Mouse (Mus musculus): Measurements from ENCODE around the gene Snap47. TPM values are rescaled to one million over a fixed set of nuclear protein-coding genes. Genes with fewer than 3 reads are reported as not detected.

Snap47 gene
- total and polyA plus RNA-seq, 3 experiments = 95.9 to 102 (median 101) TPM

- H3K27ac ChIP-seq (ENCODE audit: insufficient read depth, low read depth) = no peak overlapping the region
- H3K4me3 ChIP-seq (replicated peaks in 1 of 3; ENCODE audit: low read depth in 2 of 3, low read length in 2 of 3, poor library complexity in 1 of 3) = no peak overlapping the region
- in situ Hi-C loops (cut with MboI; ENCODE audit: low pct_ligation_motif_present, low pct_unique_long_range_greater_than_20kb, low sequenced_read_pairs) = loop anchor here (5.0 kb wide), 1 partner anchor 44 kb away; no protein-coding TSS in a partner anchor
- TF ChIP-seq ELF1 (IDR thresholded peaks at IDR 0.05; ENCODE audit: low read depth, low read length) (no peak), ZMIZ1 (IDR thresholded peaks at IDR 0.05; ENCODE audit: low read depth, low read length) (no peak), JUN (IDR thresholded peaks at IDR 0.05; ENCODE audit: insufficient read depth, low read depth, low read length) (no peak), MAZ (IDR thresholded peaks at IDR 0.05; ENCODE audit: low read depth, low read length) (no peak), MEF2A (IDR thresholded peaks at IDR 0.05; ENCODE audit: borderline replicate concordance, low read depth, low read length) (no peak), BHLHE40 (IDR thresholded peaks at IDR 0.05; ENCODE audit: low read depth, low read length) (no peak), CHD2 (IDR thresholded peaks at IDR 0.05; ENCODE audit: low read length) (no peak), NELFE (IDR thresholded peaks at IDR 0.05; ENCODE audit: low read depth, low read length) (no peak), POLR2AphosphoS2 (IDR thresholded peaks at IDR 0.05; ENCODE audit: low read depth, low read length) (no peak), RAD21 (IDR thresholded peaks at IDR 0.05; ENCODE audit: low read depth, low read length) (no peak), SIN3A (IDR thresholded peaks at IDR 0.05; ENCODE audit: low read length) (no peak)
- no peak for DNase-seq (ENCODE audit: extremely low read depth)
- no peaks in the 10 kb centered on the region; the same call in 1 of the 2 replicates for H3K79me2 ChIP-seq (replicated peaks; ENCODE audit: control insufficient read depth, extremely low read depth, insufficient read depth, poor library complexity, severe bottlenecking)
- H3K27me3 ChIP-seq (replicated peaks) = no peaks in the 10 kb centered on the region
- H3K4me1 ChIP-seq (ENCODE audit: control insufficient read depth in 1 of 2, insufficient read depth in 2 of 2) = no peaks in the 10 kb centered on the region
- dilution Hi-C loops (cut with MboI; ENCODE audit: extremely low pct_ligation_motif_present, extremely low pct_unique_long_range_greater_than_20kb, low sequenced_read_pairs) = no loop called here
- H3K36me3 ChIP-seq (replicated peaks in 1 of 2; ENCODE audit: control insufficient read depth in 1 of 2, insufficient read depth in 1 of 2, low read length in 1 of 2) = peaks cover 43 to 66% of the 10 kb centered on the region in 2 experiments
- peaks cover 15% of the 10 kb centered on the region for H3K9me3 ChIP-seq (replicated peaks; ENCODE audit: low read length)
- no peak overlapping the region for H3K4me2 ChIP-seq (ENCODE audit: insufficient read depth, low read depth, poor library complexity, severe bottlenecking)
- H3K9ac ChIP-seq (ENCODE audit: insufficient read depth, low read depth) = no peak overlapping the region
Observed at GRCm38 (mm10) chr11:59437954-59438353, 13.0 kb downstream of the Snap47 start.

DNA sequence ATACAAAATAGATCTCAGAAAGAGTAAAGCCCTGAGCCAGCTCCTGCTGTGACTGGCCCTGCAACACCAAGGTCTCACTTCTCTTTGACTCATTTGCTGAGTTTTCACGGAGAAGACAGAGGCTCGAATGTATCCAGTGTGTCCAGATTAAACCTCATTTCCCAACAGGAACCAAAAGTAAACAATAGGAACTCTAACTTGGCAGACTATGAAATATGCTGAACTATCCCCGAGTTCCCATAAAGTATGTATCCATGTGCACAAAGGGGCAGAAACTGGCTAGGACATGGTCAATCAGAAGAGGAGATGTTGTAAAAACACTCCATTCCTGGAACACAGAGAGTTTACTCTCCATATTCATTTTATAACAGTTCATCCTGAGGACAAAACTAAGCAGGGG lies 18.7 kb downstream of the Snap47 start:
- H3K9ac ChIP-seq (ENCODE audit: insufficient read depth, low read depth) = no peak overlapping the region
- TF ChIP-seq RCOR1 (conservative IDR thresholded peaks at IDR 0.05; ENCODE audit: low read depth, low read length) (no peak), MEF2A (IDR thresholded peaks at IDR 0.05; ENCODE audit: borderline replicate concordance, low read depth, low read length) (no peak), ETS1 (conservative IDR thresholded peaks at IDR 0.05; ENCODE audit: low read depth, low read length) (no peak), ZNF384 (IDR thresholded peaks at IDR 0.05; ENCODE audit: low read depth, low read length) (no peak), HCFC1 (IDR thresholded peaks at IDR 0.05; ENCODE audit: low read depth, low read length) (no peak), MYC (IDR thresholded peaks at IDR 0.05; ENCODE audit: low read depth, low read length) (no peak), ELF1 (IDR thresholded peaks at IDR 0.05; ENCODE audit: low read depth, low read length) (no peak), KAT2A (IDR thresholded peaks at IDR 0.05; ENCODE audit: insufficient replicate concordance, low read length) (no peak), CHD2 (IDR thresholded peaks at IDR 0.05; ENCODE audit: low read length) (no peak), CTCF (conservative IDR thresholded peaks at IDR 0.05 in 1 of 2, IDR thresholded peaks at IDR 0.05 in 1 of 2; ENCODE audit: low read depth in 2 of 2, low read length in 2 of 2) (no peak), NELFE (IDR thresholded peaks at IDR 0.05; ENCODE audit: low read depth, low read length) (no peak), MAZ (IDR thresholded peaks at IDR 0.05; ENCODE audit: low read depth, low read length) (no peak), BHLHE40 (IDR thresholded peaks at IDR 0.05; ENCODE audit: low read depth, low read length) (no peak), MAFK (IDR thresholded peaks at IDR 0.05; ENCODE audit: insufficient replicate concordance, low read length) (no peak), E2F4 (IDR thresholded peaks at IDR 0.05; ENCODE audit: insufficient replicate concordance, low read depth, low read length) (no peak), ZKSCAN1 (IDR thresholded peaks at IDR 0.05; ENCODE audit: borderline replicate concordance, low read depth, low read length) (no peak), EP300 (IDR thresholded peaks at IDR 0.05; ENCODE audit: low read length) (no peak), ZMIZ1 (IDR thresholded peaks at IDR 0.05; ENCODE audit: low read depth, low read length) (no peak)
- DNase-seq (ENCODE audit: extremely low read depth) = no peak
- H3K9me3 ChIP-seq (replicated peaks; ENCODE audit: low read length) = peaks cover 8% of the 10 kb centered on the region
- in situ Hi-C loops (cut with MboI; ENCODE audit: low pct_ligation_motif_present, low pct_unique_long_range_greater_than_20kb, low sequenced_read_pairs) = no loop called here
- H3K27me3 ChIP-seq (replicated peaks) = no peaks in the 10 kb centered on the region
- H3K79me2 ChIP-seq (replicated peaks; ENCODE audit: control insufficient read depth, extremely low read depth, insufficient read depth, poor library complexity, severe bottlenecking) = no peaks in the 10 kb centered on the region; the same call in 1 of the 2 replicates
- H3K4me1 ChIP-seq (ENCODE audit: control insufficient read depth in 1 of 2, insufficient read depth in 2 of 2) = 0 out of 4 replicates have a peak, but pooled peaks cover 0 to 3% of the 10 kb centered on the region in 2 experiments
- no peak overlapping the region for H3K4me3 ChIP-seq (replicated peaks in 1 of 3; ENCODE audit: low read depth in 2 of 3, low read length in 2 of 3, poor library complexity in 1 of 3)
- dilution Hi-C loops (cut with MboI; ENCODE audit: extremely low pct_ligation_motif_present, extremely low pct_unique_long_range_greater_than_20kb, low sequenced_read_pairs) = no loop called here
- no peak overlapping the region for H3K4me2 ChIP-seq (ENCODE audit: insufficient read depth, low read depth, poor library complexity, severe bottlenecking)
- no peak overlapping the region for H3K27ac ChIP-seq (ENCODE audit: insufficient read depth, low read depth)
- H3K36me3 ChIP-seq (replicated peaks in 1 of 2; ENCODE audit: control insufficient read depth in 1 of 2, insufficient read depth in 1 of 2, low read length in 1 of 2) = peaks cover 48 to 76% of the 10 kb centered on the region in 2 experiments

Data from CH12.LX (cell line).